In genomic region chr6:88113139-88113538, GRCm38 (mm10) we compare ENCODE assay signal across 8 mouse cellular contexts. TPM values are rescaled to one million over a fixed set of nuclear protein-coding genes. Genes with fewer than 3 reads are reported as not detected.
DNase-seq lines count a peak whose midpoint lies in the region; ATAC-seq lines count a peak whose summit lies in the region.

No protein-coding gene starts in this region.

- H3K27me3 ChIP-seq in kidney, embryonic 16.5 days (ENCODE audit: insufficient read depth, low read length), result no peaks in the 10 kb centered on the region
- H3K27me3 ChIP-seq in liver, embryonic 12.5 days (replicated peaks), result no peaks in the 10 kb centered on the region

- H3K4me1 ChIP-seq in kidney, embryonic 16.5 days (ENCODE audit: insufficient read depth, low read length), result peaks cover 30% of the 10 kb centered on the region
- peaks cover 79% of the 10 kb centered on the region for H3K4me1 ChIP-seq in liver, embryonic 12.5 days

- H3K4me2 ChIP-seq in kidney, embryonic 16.5 days (replicated peaks; ENCODE audit: low read depth, low read length), result no peak overlapping the region
- peak overlapping the region; percentile 21; the same call in 1 of the 2 replicates for H3K4me2 ChIP-seq in liver, embryonic 12.5 days

- H3K4me3 ChIP-seq in kidney, embryonic 16.5 days (ENCODE audit: low read length), result no peak overlapping the region
- H3K4me3 ChIP-seq in liver, embryonic 12.5 days, result no peak overlapping the region

- 28% methylated on average over 7 of the region's 7 CpGs for WGBS in kidney, embryonic 16.5 days
- 33% methylated on average over 7 of the region's 7 CpGs for WGBS in liver, embryonic 12.5 days (ENCODE audit: insufficient replicate concordance)

- ATAC-seq in kidney, embryonic 16.5 days (ENCODE audit: low FRiP score, low TSS enrichment), result peak; percentile 66
- peak; percentile 41; the same call in 1 of the 2 replicates for ATAC-seq in liver, embryonic 12.5 days

- H3K36me3 ChIP-seq in kidney, embryonic 16.5 days (ENCODE audit: insufficient read depth, low read length), result no peaks in the 10 kb centered on the region
- no peaks in the 10 kb centered on the region for H3K36me3 ChIP-seq in liver, embryonic 12.5 days

- no peaks in the 10 kb centered on the region for H3K9me3 ChIP-seq in kidney, embryonic 16.5 days (ENCODE audit: low read length)
- H3K9me3 ChIP-seq in liver, embryonic 12.5 days (replicated peaks), result no peaks in the 10 kb centered on the region

- DNase-seq in 416B (ENCODE audit: low read depth), result peak; percentile 91
- peak; percentile 28 for DNase-seq in T-cell, adult 2 months (ENCODE audit: low spot score)
- peak; percentile 89 for DNase-seq in embryo, embryonic 10.5 days (ENCODE audit: low spot score)
- DNase-seq in heart, adult 8-10 months (ENCODE audit: low spot score), result peak; percentile 58
- DNase-seq in neural tube, embryonic 10.5 days (ENCODE audit: extremely low spot score, low spot score), result peak; percentile 73
- DNase-seq in thymus, postnatal 0 days (ENCODE audit: low spot score), result peak; percentile 66

- no peak overlapping the region for H3K9ac ChIP-seq in kidney, embryonic 16.5 days (replicated peaks; ENCODE audit: low read length)
- no peak overlapping the region for H3K9ac ChIP-seq in liver, embryonic 12.5 days

- no peak overlapping the region for H3K27ac ChIP-seq in kidney, embryonic 16.5 days (ENCODE audit: low read length)
- H3K27ac ChIP-seq in liver, embryonic 12.5 days, result no peak overlapping the region

RNA-seq across cellular contexts. Expression of gene Rpn1, which starts 28.9 kb away (rescaled TPM):
- 100 to 1,000 TPM in 3 of 4 experiments, 10 to 100 TPM in 1; 92.5 to 117 (median 111) TPM for total RNA-seq in heart, adult 8-10 months (2022)
- polyA plus RNA-seq in kidney, embryonic 16.5 days (2015; fragmentation: Nextera tagmentation; extraction: Ambion mirVana), result 457 and 473 TPM in 2 replicates
- polyA plus RNA-seq in liver, embryonic 12.5 days (2016; fragmentation: Nextera tagmentation; extraction: Ambion mirVana), result 241 and 253 TPM in 2 replicates
- polyA plus RNA-seq in thymus, postnatal 0 days (2015; fragmentation: Nextera tagmentation; extraction: Ambion mirVana), result 177 and 200 TPM in 2 replicates

Comparison
In these comparisons a context has a peak if more than half of its experiments do, and no peak if none do; other contexts are left out.
1. DNase-seq: peak in every context shown above with its lines; median percentile 91 in 416B; 89 in embryo, embryonic 10.5 days; 73 in neural tube, embryonic 10.5 days; 66 in thymus, postnatal 0 days; 58 in heart, adult 8-10 months; 28 in T-cell, adult 2 months.